Mouse (Mus musculus): ENCODE measurements around the gene Gm38392. TPM values are rescaled to one million over a fixed set of nuclear protein-coding genes. Genes with fewer than 3 reads are reported as not detected.
A peak's percentile ranks its signal among the peaks of the same experiment; 100 is the strongest.

Gm38392 gene
- 0.31 TPM in 1 of 2 replicates, not detected in the other for polyA plus RNA-seq (2015; fragmentation: Nextera tagmentation; extraction: Ambion mirVana)

GRCm38 (mm10) chr3:88287110-88287509 is at the start of gene Gm38392:
TSS of gene Gm38392 (minus strand) at chr3:88287210.
- Histone ChIP-seq H3K9me3 (replicated peaks) (no peaks in the 10 kb centered on the region), H3K27ac (no peak within 1 kb of the TSS), H3K36me3 (ENCODE audit: poor library complexity, severe bottlenecking) (0 out of 2 replicates have a peak, but pooled peaks cover 3% of the 10 kb centered on the region), H3K4me3 (no peak within 1 kb of the TSS), H3K27me3 (no peaks in the 10 kb centered on the region), H3K9ac (no peak within 1 kb of the TSS), H3K4me1 (no peaks in the 10 kb centered on the region), H3K4me2 (no peak within 1 kb of the TSS)
- ATAC-seq: no peak
- WGBS: 99% methylated on average over 4 of the region's 4 CpGs

GRCm38 (mm10) chr3:88336058-88337013 is 49.3 kb upstream of the Gm38392 start, which contains the start of the genes Tmem79 and Smg5:
TSS of gene Tmem79 (minus strand) at chr3:88336148.
TSS of gene Smg5 (plus strand) at chr3:88336260.
- no peaks in the 10 kb centered on the region for H3K9me3 ChIP-seq (replicated peaks)
- ATAC-seq: peak; percentile 97
- H3K27me3 ChIP-seq: no peaks in the 10 kb centered on the region
- H3K4me2 ChIP-seq: peak within 1 kb of the TSS; percentile 76
- H3K9ac ChIP-seq: peak within 1 kb of the TSS; percentile 93
- 4% methylated on average over 48 of the region's 66 CpGs for WGBS
- peaks cover 31% of the 10 kb centered on the region for H3K4me1 ChIP-seq
- H3K36me3 ChIP-seq (ENCODE audit: poor library complexity, severe bottlenecking): 0 out of 2 replicates have a peak, but pooled peaks cover 3% of the 10 kb centered on the region
- H3K4me3 ChIP-seq: peak within 1 kb of the TSS; percentile 85
- peak within 1 kb of the TSS; percentile 94 for H3K27ac ChIP-seq

- WGBS: 2% methylated on average over 27 of the region's 27 CpGs
- H3K4me3 ChIP-seq: peak overlapping the region; percentile 85
- H3K9ac ChIP-seq: peak overlapping the region; percentile 93
- H3K27ac ChIP-seq: peak overlapping the region; percentile 94
- peaks cover 31% of the 10 kb centered on the region for H3K4me1 ChIP-seq
- no peaks in the 10 kb centered on the region for H3K9me3 ChIP-seq (replicated peaks)
- no peaks in the 10 kb centered on the region for H3K27me3 ChIP-seq
- 0 out of 2 replicates have a peak, but pooled peaks cover under 1% of the 10 kb centered on the region for H3K36me3 ChIP-seq (ENCODE audit: poor library complexity, severe bottlenecking)
- H3K4me2 ChIP-seq: peak overlapping the region; percentile 76
- peak; percentile 68 for ATAC-seq
Measured at GRCm38 (mm10) chr3:88335436-88336053, 48.5 kb upstream of the Gm38392 start.

DNA sequence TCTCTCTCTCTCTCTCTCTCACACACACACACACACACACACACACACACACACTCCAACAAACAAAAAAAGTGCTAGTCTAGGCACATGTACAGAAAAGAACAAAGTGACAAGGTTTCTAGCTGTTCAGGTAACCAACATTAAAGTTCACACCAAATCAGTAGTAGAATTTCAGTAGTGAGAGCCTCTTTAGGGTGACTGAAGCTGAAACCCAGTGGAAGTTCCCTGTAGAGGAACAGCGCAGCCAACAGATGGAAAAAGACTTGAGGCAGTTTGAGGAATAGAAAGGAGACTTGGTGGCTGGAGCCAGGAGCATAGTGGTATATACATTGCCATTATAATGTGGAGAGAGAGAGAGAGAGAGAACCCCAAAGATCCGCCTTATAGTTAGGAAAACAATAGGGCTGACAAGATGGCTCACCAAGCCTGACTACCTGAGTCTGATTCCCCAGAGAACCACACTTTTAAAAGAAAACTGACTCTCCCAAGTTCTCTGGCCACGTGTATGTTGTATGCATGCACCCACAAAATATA is 48.0 kb upstream of the Gm38392 start:
- H3K9me3 ChIP-seq (replicated peaks): no peaks in the 10 kb centered on the region
- 39% methylated on average over 3 of the region's 3 CpGs for whole genome bisulfite sequencing
- no peak overlapping the region for H3K27ac ChIP-seq
- peak overlapping the region; percentile 85 for H3K4me3 ChIP-seq
- H3K27me3 ChIP-seq: no peaks in the 10 kb centered on the region
- peak overlapping the region; percentile 93 for H3K9ac ChIP-seq
- H3K36me3 ChIP-seq (ENCODE audit: poor library complexity, severe bottlenecking): no peaks in the 10 kb centered on the region
- peak overlapping the region; percentile 76 for H3K4me2 ChIP-seq
- no peak for ATAC-seq
- H3K4me1 ChIP-seq: peaks cover 31% of the 10 kb centered on the region

DNA sequence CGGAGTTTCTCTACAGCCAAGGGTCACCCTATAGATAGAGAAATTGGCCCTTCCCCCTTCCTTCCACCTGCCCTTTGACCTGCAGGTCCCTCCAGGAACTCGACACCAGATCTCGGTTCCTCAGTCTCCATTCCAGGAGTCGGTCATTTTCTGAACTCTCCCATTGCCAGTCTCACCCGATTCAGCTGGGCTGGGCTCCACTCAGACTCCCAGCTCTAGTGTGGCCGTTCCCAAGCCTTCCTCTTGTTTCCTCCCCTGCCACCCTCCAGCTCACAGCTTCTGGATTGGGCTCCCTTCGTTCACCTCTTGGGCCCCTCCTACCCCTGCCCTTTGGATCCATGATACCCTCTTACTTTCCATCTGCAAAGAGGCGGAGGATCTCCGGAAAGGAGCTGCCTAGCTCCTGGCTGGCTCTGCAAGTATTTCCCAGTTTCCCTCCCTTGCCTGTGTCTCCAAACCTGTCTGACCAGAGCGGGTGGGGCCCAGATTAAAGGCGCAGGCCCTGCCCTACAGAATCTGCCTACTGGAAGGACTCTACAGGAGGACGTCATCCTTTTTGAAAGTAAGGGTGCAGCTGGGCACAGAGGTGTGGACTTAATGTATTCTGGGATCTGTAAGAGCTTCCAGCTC is 47.1 kb upstream of the Gm38392 start:
- H3K9me3 ChIP-seq (replicated peaks): no peaks in the 10 kb centered on the region
- ATAC-seq: no peak
- peak overlapping the region; percentile 9; the same call in 1 of the 2 replicates for H3K9ac ChIP-seq
- 66% methylated on average over 12 of the region's 12 CpGs for WGBS
- no peaks in the 10 kb centered on the region for H3K27me3 ChIP-seq
- no peak overlapping the region for H3K27ac ChIP-seq
- no peak overlapping the region for H3K4me2 ChIP-seq
- peaks cover 31% of the 10 kb centered on the region for H3K4me1 ChIP-seq
- peaks cover 7% of the 10 kb centered on the region for H3K36me3 ChIP-seq (ENCODE audit: poor library complexity, severe bottlenecking)
- H3K4me3 ChIP-seq: no peak overlapping the region

GRCm38 (mm10) chr3:88331282-88331681 is 44.3 kb upstream of the Gm38392 start:
- Histone ChIP-seq H3K4me1 (peaks cover 16% of the 10 kb centered on the region), H3K27ac (no peak overlapping the region), H3K27me3 (no peaks in the 10 kb centered on the region), H3K36me3 (ENCODE audit: poor library complexity, severe bottlenecking) (peaks cover 22% of the 10 kb centered on the region), H3K4me2 (no peak overlapping the region), H3K9ac (no peak overlapping the region), H3K4me3 (no peak overlapping the region), H3K9me3 (replicated peaks) (no peaks in the 10 kb centered on the region)
- WGBS: 26% methylated on average over 2 of the region's 2 CpGs
- no peak for ATAC-seq

- WGBS: 81% methylated on average over 5 of the region's 5 CpGs
- H3K4me1 ChIP-seq: peaks cover 11% of the 10 kb centered on the region
- H3K4me2 ChIP-seq: no peak overlapping the region
- H3K4me3 ChIP-seq: no peak overlapping the region
- no peak overlapping the region for H3K27ac ChIP-seq
- H3K9ac ChIP-seq: no peak overlapping the region
- no peak for ATAC-seq
- no peaks in the 10 kb centered on the region for H3K27me3 ChIP-seq
- H3K9me3 ChIP-seq (replicated peaks): no peaks in the 10 kb centered on the region
- H3K36me3 ChIP-seq (ENCODE audit: poor library complexity, severe bottlenecking): peaks cover 22% of the 10 kb centered on the region
Measured at GRCm38 (mm10) chr3:88328956-88329355, 41.9 kb upstream of the Gm38392 start.

DNA sequence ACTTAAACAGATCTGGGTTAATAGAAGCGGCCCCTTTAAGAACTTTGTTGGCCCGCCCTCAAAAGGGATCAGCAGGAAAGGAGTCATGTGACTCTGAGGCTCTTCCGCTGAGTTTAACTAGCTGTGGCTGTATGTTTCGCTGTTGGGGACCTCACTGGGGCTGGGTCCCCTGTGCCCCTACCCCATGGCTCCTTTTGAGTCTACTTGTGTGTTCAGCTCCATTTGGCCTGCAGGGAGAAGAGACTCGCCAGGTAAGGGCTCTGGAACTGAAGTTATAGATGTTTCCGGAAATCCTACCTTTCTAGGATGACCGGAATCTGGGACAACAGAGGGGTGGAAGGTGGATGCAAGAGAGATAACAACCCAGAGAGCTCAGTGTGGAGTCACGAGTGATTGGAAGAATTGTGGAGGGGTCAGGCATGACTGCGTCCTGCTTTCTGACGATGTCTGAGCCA is 38.0 kb upstream of the Gm38392 start, which contains the start of gene Glmp:
Gene Glmp (plus strand): TSS at position 73 of the 455 bp plus-strand sequence.
- peaks cover 11% of the 10 kb centered on the region for H3K4me1 ChIP-seq
- 0 out of 2 replicates have a peak within 1 kb of the TSS, but pooled peaks have one; percentile 3 for H3K27ac ChIP-seq
- peak; percentile 88 for ATAC-seq
- H3K4me3 ChIP-seq: peak within 1 kb of the TSS; percentile 59
- peak within 1 kb of the TSS; percentile 81 for H3K4me2 ChIP-seq
- WGBS: 1% methylated on average over 10 of the region's 10 CpGs
- peak within 1 kb of the TSS; percentile 78 for H3K9ac ChIP-seq
- no peaks in the 10 kb centered on the region for H3K27me3 ChIP-seq
- H3K36me3 ChIP-seq (ENCODE audit: poor library complexity, severe bottlenecking): peaks cover 59% of the 10 kb centered on the region
- no peaks in the 10 kb centered on the region for H3K9me3 ChIP-seq (replicated peaks)

- Histone ChIP-seq H3K27me3 (no peaks in the 10 kb centered on the region), H3K36me3 (ENCODE audit: poor library complexity, severe bottlenecking) (peaks cover 52% of the 10 kb centered on the region), H3K4me3 (no peak overlapping the region), H3K27ac (no peak overlapping the region), H3K9me3 (replicated peaks) (no peaks in the 10 kb centered on the region), H3K4me1 (peaks cover 26% of the 10 kb centered on the region), H3K9ac (no peak overlapping the region), H3K4me2 (no peak overlapping the region)
- no peak for ATAC-seq
- 96% methylated on average over 1 of the region's 1 CpGs for WGBS
Measured at GRCm38 (mm10) chr3:88299172-88299571, 12.2 kb upstream of the Gm38392 start.

DNA sequence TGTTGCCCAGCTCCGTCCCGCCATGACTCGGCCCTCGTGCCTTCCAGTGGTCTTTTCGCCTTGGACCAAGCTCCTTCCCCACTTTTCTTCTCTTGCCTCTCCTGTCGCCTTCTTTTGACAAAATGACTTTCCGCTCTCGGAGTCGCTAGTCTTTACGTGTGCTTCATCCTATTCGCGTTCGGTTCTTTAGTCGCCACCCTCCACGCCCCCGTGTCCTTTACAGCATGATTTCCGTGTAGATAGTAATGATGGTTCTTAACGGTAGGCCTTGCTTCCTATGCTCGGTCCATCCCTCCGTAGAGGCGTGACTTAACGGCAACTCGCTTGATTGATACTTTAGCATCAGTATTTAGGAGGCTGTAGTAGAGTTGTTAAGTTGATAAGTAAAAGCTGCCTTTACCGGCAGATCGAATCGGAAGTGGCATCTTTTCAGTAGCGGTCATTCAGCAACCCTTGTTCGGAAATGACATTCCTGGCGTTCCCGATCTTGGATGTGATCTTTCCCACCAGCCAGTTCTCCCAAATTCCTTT is 10.4 kb upstream of the Gm38392 start:
- WGBS: under 1% methylated on average over 30 of the region's 30 CpGs
- no peak for ATAC-seq

More for the DNA sequence above, 10.4 kb upstream of the Gm38392 start:
- Histone ChIP-seq H3K4me1 (peaks cover 26% of the 10 kb centered on the region), H3K4me3 (peak overlapping the region; percentile 76), H3K4me2 (peak overlapping the region; percentile 89), H3K27me3 (no peaks in the 10 kb centered on the region), H3K9me3 (replicated peaks) (no peaks in the 10 kb centered on the region), H3K9ac (peak overlapping the region; percentile 83), H3K27ac (peak overlapping the region; percentile 91), H3K36me3 (ENCODE audit: poor library complexity, severe bottlenecking) (peaks cover 36% of the 10 kb centered on the region)

Measured in forebrain, embryonic 13.5 days (tissue).